In genomic region chr8:46953472-46953871, GRCm38 (mm10) we compare ENCODE assay signal across 8 mouse cellular contexts. TPM values are rescaled to one million over a fixed set of nuclear protein-coding genes. Genes with fewer than 3 reads are reported as not detected.
DNase-seq lines count a peak whose midpoint lies in the region; ATAC-seq lines count a peak whose summit lies in the region.

No protein-coding gene starts in this region.

- peak; percentile 78 for ATAC-seq in frontal cortex, adult (ENCODE audit: low TSS enrichment)
- peak; percentile 66; the same call in 1 of the 2 replicates for ATAC-seq in neutrophil, adult 5-6 weeks (ENCODE audit: extremely low read depth, insufficient number of reproducible peaks, low FRiP score, poor library complexity, severe bottlenecking)

- peak; percentile 22 for DNase-seq in 3134 (ENCODE audit: extremely low read depth, insufficient read length, low spot score)
- peak; percentile 83 for DNase-seq in MN1 (ENCODE audit: low spot score)
- peak; percentile 51 for DNase-seq in cerebellum, adult 8-10 months
- peak; percentile 88 for DNase-seq in kidney, postnatal 10 days
- peak; percentile 38 to 56 for DNase-seq in lung, adult 18-20 months
- peak; percentile 75 for DNase-seq in thymus, postnatal 0 days (ENCODE audit: low spot score)

RNA-seq across cellular contexts. Expression of gene Enpp6, which starts 33.2 kb away (rescaled TPM):
- total RNA-seq in neutrophil, adult 5-6 weeks (2017), result 0.25 TPM in 1 of 2 replicates, not detected in the other
- polyA plus RNA-seq in thymus, postnatal 0 days (2015; fragmentation: Nextera tagmentation; extraction: Ambion mirVana), result 0.03 and 0.14 TPM in 2 replicates

Comparison
In these comparisons a context has a peak if more than half of its experiments do, and no peak if none do; other contexts are left out.
1. Peak in every context shown above with its lines: DNase-seq and ATAC-seq.
2. DNase-seq: peak in every context shown above with its lines; median percentile 88 in kidney, postnatal 10 days; 83 in MN1; 75 in thymus, postnatal 0 days; 51 in cerebellum, adult 8-10 months; 47 in lung, adult 18-20 months; 22 in 3134.